Mouse (Mus musculus) heart, embryonic 10.5 days (tissue): ENCODE data around the gene Pecam1. TPM values are rescaled to one million over a fixed set of nuclear protein-coding genes. Genes with fewer than 3 reads are reported as not detected.
A peak's percentile ranks its signal among the peaks of the same experiment; 100 is the strongest.

Experiments used
- DNase-seq: peaks from one replicate; pipeline ENCODE4 v3.0.0-alpha.2; 2017; ENCODE audit warnings: low spot score
- H3K27ac ChIP-seq: fragments of 300-500 bp; sonication (generic); 2 replicates; pipeline ENCODE4 v1.5.1; 2016; ENCODE audit warnings: mild to moderate bottlenecking
- H3K27me3 ChIP-seq: fragments of 300-500 bp; sonication (generic); 2 replicates; pipeline ENCODE4 v1.6.1; 2016; ENCODE audit warnings: mild to moderate bottlenecking; ENCODE audit not compliant: poor library complexity, insufficient read depth, severe bottlenecking
- H3K36me3 ChIP-seq: fragments of 300-500 bp; sonication (generic); 2 replicates; pipeline ENCODE4 v1.6.1; 2016; ENCODE audit warnings: mild to moderate bottlenecking, moderate library complexity
- H3K4me1 ChIP-seq: fragments of 300-500 bp; sonication (generic); 2 replicates; pipeline ENCODE4 v1.6.1; 2016; ENCODE audit warnings: mild to moderate bottlenecking
- H3K4me3 ChIP-seq: fragments of 300-500 bp; sonication (generic); 2 replicates; pipeline ENCODE4 v1.5.1; 2016; ENCODE audit warnings: mild to moderate bottlenecking, moderate library complexity
- H3K9me3 ChIP-seq: fragments of 300-500 bp; sonication (generic); 2 replicates; pipeline ENCODE4 v1.6.1; 2016; ENCODE audit warnings: mild to moderate bottlenecking, moderate library complexity
- WGBS: fragments of 180-500 bp; shearing (Covaris S2); methylation state at CpG from one replicate; pipeline ENCODE4 v1.1.7; 2016; 5-methylcytosine and 5-hydroxymethylcytosine counted together
- polyA plus RNA-seq: library from polyadenylated mRNA; unstranded; fragments of >200 nt; fragmentation: Nextera tagmentation; extraction: Ambion mirVana; gene quantifications from 2 replicates; pipeline ENCODE4 v1.2.1, GENCODE M21; 2016

Gene Pecam1
- polyA plus RNA-seq, 1 experiment from 2014 or later, result 40.6 TPM

GRCm38 (mm10) chr11:106780590-106781220, 30.3 kb upstream of the Pecam1 start:
- H3K27ac ChIP-seq, result no peak overlapping the region
- DNase-seq, result no peak
- peaks cover 71% of the 10 kb centered on the region for H3K36me3 ChIP-seq
- H3K4me3 ChIP-seq, result no peak overlapping the region
- H3K4me1 ChIP-seq, result peaks cover 11% of the 10 kb centered on the region; the same call in 1 of the 2 replicates
- no peaks in the 10 kb centered on the region for H3K27me3 ChIP-seq
- 82% methylated on average over 6 of the region's 6 CpGs for WGBS
- H3K9me3 ChIP-seq, result no peaks in the 10 kb centered on the region

DNA sequence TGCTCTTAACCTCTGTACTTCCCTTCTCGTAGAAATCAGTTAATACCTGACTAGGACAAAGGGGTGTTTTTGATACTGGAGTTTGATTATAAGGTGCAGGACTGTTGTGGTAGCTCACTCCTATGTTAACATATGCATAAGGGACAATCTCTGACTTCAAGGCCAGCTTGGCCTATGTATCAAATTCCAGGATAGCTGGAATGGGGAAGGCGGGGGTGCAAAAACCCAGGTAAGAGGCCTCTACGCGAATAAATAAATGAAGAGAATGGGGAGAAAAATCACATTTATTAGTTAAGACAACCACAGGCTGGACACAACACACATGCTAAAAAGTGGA, 29.6 kb upstream of the Pecam1 start:
- no peak for DNase-seq
- H3K9me3 ChIP-seq, result no peaks in the 10 kb centered on the region
- WGBS, result 68% methylated on average over 4 of the region's 4 CpGs
- no peaks in the 10 kb centered on the region for H3K27me3 ChIP-seq
- H3K27ac ChIP-seq, result peak overlapping the region; percentile 93; the same call in 1 of the 2 replicates
- H3K4me1 ChIP-seq, result peaks cover 8% of the 10 kb centered on the region; the same call in 1 of the 2 replicates
- peak overlapping the region; percentile 70 for H3K4me3 ChIP-seq
- H3K36me3 ChIP-seq, result peaks cover 71% of the 10 kb centered on the region

GRCm38 (mm10) chr11:106779388-106780088, 29.1 kb upstream of the Pecam1 start, which contains the start of gene Polg2:
Polg2 (minus strand) TSS chr11:106779537.
- H3K9me3 ChIP-seq, result no peaks in the 10 kb centered on the region
- H3K4me1 ChIP-seq, result peaks cover 8% of the 10 kb centered on the region; the same call in 1 of the 2 replicates
- H3K36me3 ChIP-seq, result peaks cover 71% of the 10 kb centered on the region
- peak within 1 kb of the TSS; percentile 93 for H3K27ac ChIP-seq
- DNase-seq, result peak; percentile 96
- peak within 1 kb of the TSS; percentile 70 for H3K4me3 ChIP-seq
- WGBS, result 2% methylated on average over 30 of the region's 30 CpGs
- no peaks in the 10 kb centered on the region for H3K27me3 ChIP-seq

DNA sequence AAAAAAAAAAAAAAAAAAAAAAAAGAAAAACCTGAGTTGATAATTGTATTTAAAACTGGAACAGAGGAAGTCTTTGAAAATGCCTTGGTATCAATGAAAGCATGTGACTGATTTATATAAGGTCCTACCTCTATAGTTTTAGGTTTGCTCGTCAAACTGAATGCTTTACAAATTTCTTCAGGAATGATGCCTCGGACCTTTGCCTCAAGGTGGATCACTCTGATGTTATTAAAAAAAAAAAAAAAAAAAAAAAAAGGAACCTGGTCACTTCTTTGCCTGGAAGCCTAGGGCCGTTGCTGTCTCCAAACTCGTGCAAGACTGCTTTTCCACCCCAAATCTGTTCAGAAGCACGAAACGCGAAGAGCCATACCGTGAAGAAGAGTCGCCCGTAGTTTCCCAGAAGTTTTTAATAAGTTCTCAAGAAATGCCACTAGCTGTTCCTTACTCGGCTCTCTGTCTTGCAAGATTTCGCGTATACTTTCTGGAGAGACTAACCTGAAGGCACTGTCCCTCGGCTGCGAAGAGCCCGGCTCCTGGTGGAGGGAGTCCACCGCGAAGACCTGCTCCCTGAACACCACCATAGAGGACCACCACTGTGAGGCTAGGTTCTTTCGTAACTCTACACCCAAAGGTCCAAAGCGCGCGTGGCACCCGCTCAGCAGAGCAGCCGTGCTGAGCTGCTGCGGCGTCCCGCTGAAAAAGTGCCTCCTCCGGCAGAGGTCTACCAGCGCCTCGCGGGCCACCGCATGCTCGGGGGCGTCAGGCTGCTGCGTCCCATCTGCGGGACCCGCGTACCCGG, 28.4 kb upstream of the Pecam1 start:
- H3K9me3 ChIP-seq, result no peaks in the 10 kb centered on the region
- no peaks in the 10 kb centered on the region for H3K27me3 ChIP-seq
- H3K4me3 ChIP-seq, result peak overlapping the region; percentile 70
- peaks cover 8% of the 10 kb centered on the region; the same call in 1 of the 2 replicates for H3K4me1 ChIP-seq
- 2% methylated on average over 39 of the region's 39 CpGs for WGBS
- H3K27ac ChIP-seq, result peak overlapping the region; percentile 93
- peaks cover 71% of the 10 kb centered on the region for H3K36me3 ChIP-seq
- DNase-seq, result no peak

GRCm38 (mm10) chr11:106778132-106778531, 27.7 kb upstream of the Pecam1 start:
- peaks cover 8% of the 10 kb centered on the region; the same call in 1 of the 2 replicates for H3K4me1 ChIP-seq
- peak overlapping the region; percentile 70; the same call in 1 of the 2 replicates for H3K4me3 ChIP-seq
- no peak overlapping the region for H3K27ac ChIP-seq
- DNase-seq, result no peak
- no peaks in the 10 kb centered on the region for H3K27me3 ChIP-seq
- no peaks in the 10 kb centered on the region for H3K9me3 ChIP-seq
- peaks cover 71% of the 10 kb centered on the region for H3K36me3 ChIP-seq
- 91% methylated on average over 7 of the region's 7 CpGs for WGBS

- 89% methylated on average over 3 of the region's 3 CpGs for WGBS
- peaks cover 8% of the 10 kb centered on the region; the same call in 1 of the 2 replicates for H3K4me1 ChIP-seq
- no peak for DNase-seq
- H3K36me3 ChIP-seq, result peaks cover 71% of the 10 kb centered on the region
- H3K4me3 ChIP-seq, result no peak overlapping the region; the same call in 1 of the 2 replicates
- no peaks in the 10 kb centered on the region for H3K27me3 ChIP-seq
- H3K27ac ChIP-seq, result no peak overlapping the region
- H3K9me3 ChIP-seq, result no peaks in the 10 kb centered on the region
Measured at GRCm38 (mm10) chr11:106777395-106777794, 27.0 kb upstream of the Pecam1 start.

DNA sequence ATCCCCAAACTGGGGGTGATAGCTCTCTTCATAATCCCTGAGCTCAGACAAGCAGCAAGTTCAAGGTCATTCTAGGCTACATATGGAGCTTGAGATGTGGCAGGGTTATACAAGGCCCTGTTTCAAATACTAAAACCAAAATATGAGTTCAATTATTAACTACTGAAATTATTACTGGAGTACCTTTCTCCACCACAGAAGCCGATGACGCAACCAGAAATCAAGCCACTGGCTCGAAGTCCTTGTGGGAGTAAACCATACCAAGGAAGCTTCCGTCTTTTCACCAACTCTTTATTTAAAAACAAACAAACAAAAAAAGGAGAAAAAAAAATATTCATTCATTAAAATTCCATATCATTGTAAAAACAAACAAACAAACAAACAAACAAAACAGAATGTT, 26.5 kb upstream of the Pecam1 start:
- no peak for DNase-seq
- peaks cover 8% of the 10 kb centered on the region; the same call in 1 of the 2 replicates for H3K4me1 ChIP-seq
- 96% methylated on average over 4 of the region's 4 CpGs for WGBS
- H3K4me3 ChIP-seq, result no peak overlapping the region
- no peaks in the 10 kb centered on the region for H3K27me3 ChIP-seq
- peaks cover 71% of the 10 kb centered on the region for H3K36me3 ChIP-seq
- H3K9me3 ChIP-seq, result no peaks in the 10 kb centered on the region
- H3K27ac ChIP-seq, result no peak overlapping the region

- DNase-seq, result peak; percentile 54
- no peaks in the 10 kb centered on the region for H3K9me3 ChIP-seq
- peaks cover 83% of the 10 kb centered on the region for H3K36me3 ChIP-seq
- no peaks in the 10 kb centered on the region for H3K27me3 ChIP-seq
- H3K4me3 ChIP-seq, result no peak overlapping the region
- WGBS, result 92% methylated on average over 9 of the region's 9 CpGs
- H3K27ac ChIP-seq, result no peak overlapping the region
- H3K4me1 ChIP-seq, result peaks cover 4% of the 10 kb centered on the region; the same call in 1 of the 2 replicates
Measured at GRCm38 (mm10) chr11:106773061-106773460, 22.6 kb upstream of the Pecam1 start.

- H3K27ac ChIP-seq, result no peak overlapping the region
- peaks cover 92% of the 10 kb centered on the region for H3K36me3 ChIP-seq
- H3K4me1 ChIP-seq, result no peaks in the 10 kb centered on the region
- H3K27me3 ChIP-seq, result no peaks in the 10 kb centered on the region
- 92% methylated on average over 9 of the region's 9 CpGs for WGBS
- peak; percentile 7 for DNase-seq
- no peaks in the 10 kb centered on the region for H3K9me3 ChIP-seq
- H3K4me3 ChIP-seq, result no peak overlapping the region
Measured at GRCm38 (mm10) chr11:106770195-106770974, 20.0 kb upstream of the Pecam1 start.

DNA sequence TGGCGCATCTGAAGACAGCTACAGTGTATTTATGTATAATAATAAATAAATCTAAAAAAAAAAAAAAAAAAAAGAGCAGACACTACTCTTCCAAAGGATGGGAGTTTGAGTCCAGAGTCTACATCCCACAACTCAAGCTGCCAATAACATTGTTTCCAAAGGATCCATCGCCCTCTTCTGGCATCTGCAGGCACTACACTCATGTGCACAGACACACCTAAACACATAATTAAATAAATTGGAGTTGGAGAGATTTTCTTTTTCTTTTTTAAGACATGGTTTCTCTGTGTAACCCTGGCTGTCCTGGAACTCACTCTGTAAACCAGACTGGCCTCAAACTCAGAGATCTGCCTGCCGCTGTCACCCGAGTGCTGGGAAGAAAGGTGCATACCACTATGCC, 17.1 kb upstream of the Pecam1 start:
- DNase-seq, result no peak
- no peaks in the 10 kb centered on the region for H3K9me3 ChIP-seq
- 94% methylated on average over 4 of the region's 4 CpGs for WGBS
- H3K27me3 ChIP-seq, result no peaks in the 10 kb centered on the region
- no peak overlapping the region for H3K4me3 ChIP-seq
- no peak overlapping the region for H3K27ac ChIP-seq
- peaks cover 18% of the 10 kb centered on the region for H3K4me1 ChIP-seq
- peaks cover 70% of the 10 kb centered on the region for H3K36me3 ChIP-seq

GRCm38 (mm10) chr11:106766611-106767162, 16.3 kb upstream of the Pecam1 start:
- peaks cover 64% of the 10 kb centered on the region for H3K36me3 ChIP-seq
- peaks cover 26% of the 10 kb centered on the region for H3K4me1 ChIP-seq
- no peak overlapping the region for H3K27ac ChIP-seq
- H3K4me3 ChIP-seq, result no peak overlapping the region
- DNase-seq, result peak; percentile 66
- 90% methylated on average over 4 of the region's 4 CpGs for WGBS
- no peaks in the 10 kb centered on the region for H3K27me3 ChIP-seq
- H3K9me3 ChIP-seq, result no peaks in the 10 kb centered on the region

DNA sequence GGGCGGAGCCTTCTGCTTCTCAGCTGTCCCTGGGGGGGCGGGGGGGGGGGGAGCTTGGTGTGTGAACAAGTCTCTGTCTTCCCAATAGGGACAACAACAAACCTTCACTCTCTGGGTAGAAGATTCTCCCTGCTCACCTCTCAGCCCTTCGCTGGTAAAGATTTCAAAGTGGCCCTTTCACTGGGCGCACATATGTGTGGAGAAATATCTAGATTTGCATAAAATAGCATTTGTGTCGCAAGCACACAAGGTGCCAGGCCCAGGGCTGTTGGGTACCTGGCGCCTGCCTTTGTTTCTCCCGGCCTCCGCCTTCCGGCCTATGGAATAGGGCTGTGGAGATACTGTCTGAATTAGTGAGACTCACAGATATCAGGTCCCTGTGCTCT, 12.4 kb upstream of the Pecam1 start:
- no peak for DNase-seq
- Histone ChIP-seq H3K9me3 (no peaks in the 10 kb centered on the region), H3K27ac (peak overlapping the region; percentile 89), H3K27me3 (no peaks in the 10 kb centered on the region), H3K36me3 (peaks cover 29% of the 10 kb centered on the region), H3K4me1 (peaks cover 40% of the 10 kb centered on the region), H3K4me3 (peak overlapping the region; percentile 1; the same call in 1 of the 2 replicates)
- WGBS, result 52% methylated on average over 9 of the region's 9 CpGs
